Mouse (Mus musculus): Measurements from ENCODE around the gene Psmb4. TPM values are rescaled to one million over a fixed set of nuclear protein-coding genes. Genes with fewer than 3 reads are reported as not detected.

The Psmb4 gene
- polyA plus RNA-seq, 1 experiment from 2014 or later, result 366 TPM

GRCm38 (mm10) chr3:94888595-94888994, 1.8 kb upstream of the Psmb4 start:
- H3K9ac ChIP-seq, result no peak overlapping the region
- peaks cover 26% of the 10 kb centered on the region for H3K4me1 ChIP-seq (replicated peaks)
- no peak overlapping the region for H3K4me3 ChIP-seq
- H3K9me3 ChIP-seq, result no peaks in the 10 kb centered on the region
- H3K36me3 ChIP-seq, result peaks cover 16% of the 10 kb centered on the region
- no peak for ATAC-seq (ENCODE audit: low FRiP score)
- H3K27me3 ChIP-seq, result 0 out of 2 replicates have a peak, but pooled peaks cover 3% of the 10 kb centered on the region
- H3K27ac ChIP-seq, result no peak overlapping the region
- no peak overlapping the region for H3K4me2 ChIP-seq

GRCm38 (mm10) chr3:94882579-94882978, 4.2 kb downstream of the Psmb4 start:
- Histone ChIP-seq H3K9me3 (no peaks in the 10 kb centered on the region), H3K36me3 (peaks cover 74% of the 10 kb centered on the region), H3K4me1 (replicated peaks) (peaks cover 26% of the 10 kb centered on the region), H3K27ac (no peak overlapping the region), H3K4me2 (no peak overlapping the region), H3K9ac (no peak overlapping the region), H3K4me3 (no peak overlapping the region), H3K27me3 (no peaks in the 10 kb centered on the region)
- ATAC-seq (ENCODE audit: low FRiP score), result no peak
- 86% methylated on average over 3 of the region's 3 CpGs for WGBS

GRCm38 (mm10) chr3:94881840-94882239, 4.9 kb downstream of the Psmb4 start:
- WGBS, result 77% methylated on average over 4 of the region's 4 CpGs
- H3K9me3 ChIP-seq, result no peaks in the 10 kb centered on the region
- no peak overlapping the region for H3K9ac ChIP-seq
- ATAC-seq (ENCODE audit: low FRiP score), result no peak
- no peak overlapping the region for H3K4me3 ChIP-seq
- peaks cover 20% of the 10 kb centered on the region for H3K4me1 ChIP-seq (replicated peaks)
- H3K27me3 ChIP-seq, result no peaks in the 10 kb centered on the region
- peaks cover 82% of the 10 kb centered on the region for H3K36me3 ChIP-seq
- H3K4me2 ChIP-seq, result no peak overlapping the region
- no peak overlapping the region for H3K27ac ChIP-seq

- no peak for ATAC-seq (ENCODE audit: low FRiP score)
- peaks cover 98% of the 10 kb centered on the region for H3K36me3 ChIP-seq
- H3K27me3 ChIP-seq, result no peaks in the 10 kb centered on the region
- H3K9ac ChIP-seq, result no peak overlapping the region
- no peaks in the 10 kb centered on the region for H3K9me3 ChIP-seq
- H3K4me1 ChIP-seq (replicated peaks), result no peaks in the 10 kb centered on the region
- no peak overlapping the region for H3K27ac ChIP-seq
- no peak overlapping the region for H3K4me2 ChIP-seq
- 91% methylated on average over 6 of the region's 6 CpGs for WGBS
- H3K4me3 ChIP-seq, result no peak overlapping the region
These were observed 8.1 kb downstream of the Psmb4 start for GRCm38 (mm10) chr3:94878618-94879017.

DNA sequence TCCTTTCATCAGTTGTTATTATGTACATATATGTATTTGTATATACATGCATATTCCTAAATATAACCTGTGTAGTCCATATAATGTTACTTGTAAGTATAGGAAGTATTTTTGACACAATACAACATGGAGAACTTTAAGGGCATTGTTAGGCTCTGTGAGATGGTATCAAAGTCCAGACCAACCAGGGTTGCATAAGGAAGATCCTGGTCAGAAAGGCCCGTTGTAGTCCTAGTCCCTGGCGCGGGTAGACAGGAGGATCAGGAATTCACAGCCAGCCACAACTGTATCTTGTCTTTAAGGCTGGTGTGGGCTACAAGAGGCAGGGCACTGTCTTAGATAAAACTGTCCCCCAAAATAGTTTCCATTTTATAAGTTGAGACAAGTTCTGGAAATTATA, 17.8 kb downstream of the Psmb4 start:
- Histone ChIP-seq H3K4me1 (replicated peaks) (no peaks in the 10 kb centered on the region), H3K4me2 (no peak overlapping the region), H3K27ac (no peak overlapping the region), H3K27me3 (no peaks in the 10 kb centered on the region), H3K9me3 (no peaks in the 10 kb centered on the region), H3K36me3 (peaks cover 83% of the 10 kb centered on the region), H3K4me3 (no peak overlapping the region), H3K9ac (no peak overlapping the region)
- 95% methylated on average over 3 of the region's 3 CpGs for WGBS
- no peak for ATAC-seq (ENCODE audit: low FRiP score)

DNA sequence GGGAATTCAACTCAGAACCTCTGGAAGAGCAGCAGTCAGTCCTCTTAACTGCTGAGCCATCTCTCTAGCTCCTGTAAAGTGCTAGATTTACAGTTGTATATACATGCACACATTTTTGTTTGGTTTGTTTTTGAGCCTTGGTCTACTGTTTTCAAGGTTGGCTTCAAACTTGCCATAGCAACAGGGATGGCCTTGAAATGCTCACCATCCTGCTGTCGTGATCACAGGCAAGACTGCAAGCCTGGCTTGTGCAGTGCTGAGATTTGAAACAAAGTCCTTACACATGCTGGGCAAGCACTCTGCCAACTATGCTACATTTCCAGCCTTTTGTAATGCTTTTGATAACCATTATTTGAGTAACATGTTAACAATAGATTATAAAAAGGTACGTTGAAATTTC, 27.3 kb downstream of the Psmb4 start:
- no peak for ATAC-seq (ENCODE audit: low FRiP score)
- Histone ChIP-seq H3K9ac (no peak overlapping the region), H3K27ac (no peak overlapping the region), H3K4me3 (no peak overlapping the region), H3K27me3 (no peaks in the 10 kb centered on the region), H3K36me3 (peaks cover 69% of the 10 kb centered on the region), H3K9me3 (no peaks in the 10 kb centered on the region), H3K4me2 (no peak overlapping the region), H3K4me1 (replicated peaks) (no peaks in the 10 kb centered on the region)
- 91% methylated on average over 2 of the region's 2 CpGs for WGBS

DNA sequence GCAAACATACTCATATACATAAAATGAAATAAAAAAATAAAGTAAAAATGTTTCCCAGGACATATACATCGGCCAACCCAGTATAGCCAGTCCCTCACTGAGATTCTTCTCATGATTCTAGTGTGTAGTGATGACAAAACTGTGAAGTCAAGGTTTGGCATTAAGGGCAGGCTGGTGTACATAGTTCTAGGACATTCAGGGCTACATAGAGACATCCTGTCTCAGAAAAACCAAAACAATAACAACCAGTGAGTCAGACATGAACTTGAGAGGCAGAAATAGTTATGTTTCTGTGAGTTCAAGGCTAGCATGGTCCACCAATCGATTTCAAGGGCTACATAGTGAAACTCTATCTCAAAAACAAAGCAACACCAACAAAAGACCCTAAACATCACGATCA, 34.5 kb downstream of the Psmb4 start:
- Histone ChIP-seq H3K27ac (no peak overlapping the region), H3K27me3 (no peaks in the 10 kb centered on the region), H3K9me3 (no peaks in the 10 kb centered on the region), H3K4me3 (no peak overlapping the region), H3K9ac (no peak overlapping the region), H3K4me1 (replicated peaks) (peaks cover 4% of the 10 kb centered on the region; the same call in 1 of the 2 replicates), H3K4me2 (no peak overlapping the region), H3K36me3 (peaks cover 27% of the 10 kb centered on the region)
- WGBS, result 87% methylated on average over 3 of the region's 3 CpGs
- no peak for ATAC-seq (ENCODE audit: low FRiP score)

GRCm38 (mm10) chr3:94851731-94852130, 35.0 kb downstream of the Psmb4 start:
- no peak overlapping the region for H3K9ac ChIP-seq
- WGBS, result 87% methylated on average over 3 of the region's 3 CpGs
- ATAC-seq (ENCODE audit: low FRiP score), result no peak
- no peaks in the 10 kb centered on the region for H3K27me3 ChIP-seq
- H3K9me3 ChIP-seq, result no peaks in the 10 kb centered on the region
- no peak overlapping the region for H3K4me2 ChIP-seq
- H3K27ac ChIP-seq, result no peak overlapping the region
- peaks cover 7% of the 10 kb centered on the region; the same call in 1 of the 2 replicates for H3K4me1 ChIP-seq (replicated peaks)
- H3K4me3 ChIP-seq, result no peak overlapping the region
- H3K36me3 ChIP-seq, result peaks cover 23% of the 10 kb centered on the region

DNA sequence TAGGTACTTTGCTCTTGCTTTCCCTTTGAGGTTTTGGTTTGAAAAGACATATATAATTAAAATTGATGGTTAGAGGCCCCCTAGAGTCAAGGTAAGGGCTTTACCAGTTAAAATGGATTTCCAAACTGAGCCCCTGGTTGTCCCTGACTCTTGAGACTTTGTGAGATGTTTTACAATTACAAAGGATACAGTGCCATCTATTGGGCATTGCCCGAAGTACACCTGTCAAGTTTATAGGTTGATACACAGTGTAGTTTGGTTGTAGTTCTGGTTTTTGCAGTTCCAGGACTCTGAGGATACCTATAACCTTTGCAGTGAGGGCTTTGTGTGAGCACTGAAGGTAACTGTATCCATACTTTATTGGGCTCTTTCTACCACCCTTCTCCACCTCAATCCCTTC, 37.4 kb downstream of the Psmb4 start:
- 38% methylated on average over 1 of the region's 1 CpGs for WGBS
- H3K9ac ChIP-seq, result no peak overlapping the region
- no peak for ATAC-seq (ENCODE audit: low FRiP score)
- H3K4me1 ChIP-seq (replicated peaks), result peaks cover 11% of the 10 kb centered on the region
- no peak overlapping the region for H3K27ac ChIP-seq
- no peak overlapping the region for H3K4me3 ChIP-seq
- H3K27me3 ChIP-seq, result no peaks in the 10 kb centered on the region
- H3K36me3 ChIP-seq, result peaks cover 4% of the 10 kb centered on the region
- H3K9me3 ChIP-seq, result no peaks in the 10 kb centered on the region
- H3K4me2 ChIP-seq, result no peak overlapping the region

GRCm38 (mm10) chr3:94847382-94847781, 39.4 kb downstream of the Psmb4 start:
- 94% methylated on average over 2 of the region's 2 CpGs for WGBS
- Histone ChIP-seq H3K4me2 (no peak overlapping the region), H3K36me3 (no peaks in the 10 kb centered on the region), H3K9me3 (no peaks in the 10 kb centered on the region), H3K4me3 (no peak overlapping the region), H3K4me1 (replicated peaks) (peaks cover 11% of the 10 kb centered on the region), H3K27me3 (no peaks in the 10 kb centered on the region), H3K27ac (no peak overlapping the region), H3K9ac (no peak overlapping the region)
- ATAC-seq (ENCODE audit: low FRiP score), result no peak

GRCm38 (mm10) chr3:94839101-94839500, 47.7 kb downstream of the Psmb4 start:
- peak overlapping the region; percentile 86 for H3K9ac ChIP-seq
- H3K9me3 ChIP-seq, result no peaks in the 10 kb centered on the region
- WGBS, result 76% methylated on average over 5 of the region's 5 CpGs
- H3K4me3 ChIP-seq, result peak overlapping the region; percentile 66
- H3K4me2 ChIP-seq, result peak overlapping the region; percentile 79
- no peaks in the 10 kb centered on the region for H3K36me3 ChIP-seq
- 0 out of 2 replicates have a peak, but pooled peaks cover 2% of the 10 kb centered on the region for H3K27me3 ChIP-seq
- peaks cover 26% of the 10 kb centered on the region for H3K4me1 ChIP-seq (replicated peaks)
- no peak for ATAC-seq (ENCODE audit: low FRiP score)
- H3K27ac ChIP-seq, result peak overlapping the region; percentile 100; the same call in 1 of the 2 replicates

- 19% methylated on average over 9 of the region's 9 CpGs for WGBS
- H3K36me3 ChIP-seq, result no peaks in the 10 kb centered on the region
These were observed 48.1 kb downstream of the Psmb4 start for GRCm38 (mm10) chr3:94838631-94839030.

DNA sequence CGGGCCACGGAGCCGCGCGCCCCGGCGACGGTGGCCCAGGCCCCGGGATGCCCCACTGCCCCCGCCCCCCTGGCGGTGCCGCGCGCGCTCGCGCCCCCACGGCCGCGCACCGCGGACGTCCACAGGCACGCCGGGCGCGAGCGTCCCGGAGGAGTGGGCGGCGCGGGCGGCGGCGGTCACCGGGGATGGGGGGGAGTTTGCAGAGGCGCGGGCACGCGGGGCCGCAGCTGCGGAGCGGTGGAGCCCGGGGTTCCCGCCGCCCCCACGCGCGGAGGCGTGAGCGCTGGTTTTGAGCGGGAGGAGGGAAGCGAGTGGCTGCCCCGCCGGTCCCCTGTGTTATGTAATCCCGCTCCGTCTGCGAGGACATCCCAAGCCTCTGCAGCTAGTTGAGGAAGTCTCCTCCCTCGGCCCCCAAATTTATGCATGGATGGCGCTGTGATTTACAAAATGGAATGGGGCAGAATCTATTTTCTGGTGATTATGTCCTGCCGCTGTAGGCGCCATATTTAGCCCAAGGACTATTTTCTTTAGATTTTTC, 48.7 kb downstream of the Psmb4 start:
- Histone ChIP-seq H3K9ac (peak overlapping the region; percentile 86), H3K27me3 (peaks cover 7% of the 10 kb centered on the region; the same call in 1 of the 2 replicates), H3K4me3 (peak overlapping the region; percentile 66), H3K4me2 (peak overlapping the region; percentile 79), H3K4me1 (replicated peaks) (peaks cover 26% of the 10 kb centered on the region), H3K27ac (peak overlapping the region; percentile 100), H3K9me3 (no peaks in the 10 kb centered on the region), H3K36me3 (no peaks in the 10 kb centered on the region)
- peak; percentile 78 for ATAC-seq (ENCODE audit: low FRiP score)
- WGBS, result under 1% methylated on average over 44 of the region's 62 CpGs

More at GRCm38 (mm10) chr3:94838631-94839030, 48.1 kb downstream of the Psmb4 start:
- Histone ChIP-seq H3K27me3 (0 out of 2 replicates have a peak, but pooled peaks cover 5% of the 10 kb centered on the region), H3K9me3 (no peaks in the 10 kb centered on the region), H3K9ac (peak overlapping the region; percentile 86), H3K4me1 (replicated peaks) (peaks cover 26% of the 10 kb centered on the region), H3K27ac (peak overlapping the region; percentile 100), H3K4me3 (peak overlapping the region; percentile 66), H3K4me2 (peak overlapping the region; percentile 79)
- no peak for ATAC-seq (ENCODE audit: low FRiP score)

All from hindbrain, embryonic 13.5 days (tissue).